Mouse (Mus musculus): ENCODE data around the gene 1700029I15Rik. TPM values are rescaled to one million over a fixed set of nuclear protein-coding genes. Genes with fewer than 3 reads are reported as not detected.

The 1700029I15Rik gene
- polyA plus RNA-seq, 1 experiment from 2014 or later, result 2.5 TPM

- no peak overlapping the region for H3K9ac ChIP-seq (ENCODE audit: low read length)
- 86% methylated on average over 10 of the region's 10 CpGs for WGBS
- H3K4me1 ChIP-seq (replicated peaks; ENCODE audit: control insufficient read depth, insufficient read depth, low read length), result no peaks in the 10 kb centered on the region
- H3K9me3 ChIP-seq (ENCODE audit: control insufficient read depth, low read length), result no peaks in the 10 kb centered on the region
- no peak overlapping the region for H3K4me3 ChIP-seq (ENCODE audit: low read length)
- no peak for ATAC-seq (ENCODE audit: low read depth)
- no peak overlapping the region for H3K27ac ChIP-seq (ENCODE audit: low read length)
- peaks cover 68% of the 10 kb centered on the region for H3K36me3 ChIP-seq (ENCODE audit: control insufficient read depth, insufficient read depth, low read length)
- H3K27me3 ChIP-seq (ENCODE audit: control insufficient read depth, insufficient read depth, low read depth, low read length), result no peaks in the 10 kb centered on the region
- H3K4me2 ChIP-seq (ENCODE audit: low read depth, low read length), result no peak overlapping the region
Measured at GRCm38 (mm10) chr2:92411705-92412104, 29.4 kb downstream of the 1700029I15Rik start.

DNA sequence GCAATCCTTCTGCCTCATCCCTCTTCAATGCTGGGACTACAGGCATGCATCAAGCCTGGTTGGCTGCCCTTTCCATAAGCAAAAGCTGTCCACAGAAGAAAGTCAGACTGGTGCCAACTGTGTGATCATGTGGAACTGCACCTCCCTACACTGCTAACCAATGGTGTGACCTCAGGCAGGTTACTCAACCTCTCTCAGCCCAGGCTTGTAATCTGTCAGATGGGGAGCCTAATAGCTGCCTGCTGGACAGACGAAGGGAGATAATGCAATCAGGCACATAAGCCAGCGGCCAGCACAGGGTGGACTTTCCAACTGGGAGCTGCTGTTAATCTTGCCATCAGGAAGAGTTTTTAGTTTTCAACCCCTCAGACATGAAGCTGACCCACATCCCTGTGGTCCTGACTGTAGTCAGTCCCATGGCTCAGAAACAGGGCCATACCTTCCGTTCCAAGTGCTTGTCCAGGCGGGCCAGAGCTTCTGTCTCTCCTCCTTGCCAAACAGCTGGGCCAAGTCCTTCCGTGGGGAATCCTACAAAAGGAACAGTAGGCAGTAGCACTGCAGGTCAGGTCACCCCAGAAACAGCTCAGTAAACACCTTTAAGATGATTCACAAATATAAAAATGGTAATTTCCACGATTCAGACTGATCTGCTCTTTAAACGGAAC lies 39.5 kb downstream of the 1700029I15Rik start:
- no peak overlapping the region for H3K9ac ChIP-seq (ENCODE audit: low read length)
- H3K36me3 ChIP-seq (ENCODE audit: control insufficient read depth, insufficient read depth, low read length), result peaks cover 34% of the 10 kb centered on the region
- WGBS, result 89% methylated on average over 7 of the region's 7 CpGs
- ATAC-seq (ENCODE audit: low read depth), result no peak
- H3K4me3 ChIP-seq (ENCODE audit: low read length), result no peak overlapping the region
- H3K27ac ChIP-seq (ENCODE audit: low read length), result no peak overlapping the region
- no peak overlapping the region for H3K4me2 ChIP-seq (ENCODE audit: low read depth, low read length)
- H3K27me3 ChIP-seq (ENCODE audit: control insufficient read depth, insufficient read depth, low read depth, low read length), result no peaks in the 10 kb centered on the region
- no peaks in the 10 kb centered on the region for H3K9me3 ChIP-seq (ENCODE audit: control insufficient read depth, low read length)
- peaks cover 36% of the 10 kb centered on the region for H3K4me1 ChIP-seq (replicated peaks; ENCODE audit: control insufficient read depth, insufficient read depth, low read length)

GRCm38 (mm10) chr2:92422388-92423135 lies 40.2 kb downstream of the 1700029I15Rik start:
- no peaks in the 10 kb centered on the region for H3K27me3 ChIP-seq (ENCODE audit: control insufficient read depth, insufficient read depth, low read depth, low read length)
- H3K36me3 ChIP-seq (ENCODE audit: control insufficient read depth, insufficient read depth, low read length), result peaks cover 31% of the 10 kb centered on the region
- H3K4me2 ChIP-seq (ENCODE audit: low read depth, low read length), result no peak overlapping the region
- no peaks in the 10 kb centered on the region for H3K9me3 ChIP-seq (ENCODE audit: control insufficient read depth, low read length)
- no peak overlapping the region for H3K27ac ChIP-seq (ENCODE audit: low read length)
- peaks cover 43% of the 10 kb centered on the region for H3K4me1 ChIP-seq (replicated peaks; ENCODE audit: control insufficient read depth, insufficient read depth, low read length)
- no peak for ATAC-seq (ENCODE audit: low read depth)
- no peak overlapping the region for H3K4me3 ChIP-seq (ENCODE audit: low read length)
- H3K9ac ChIP-seq (ENCODE audit: low read length), result no peak overlapping the region
- WGBS, result 61% methylated on average over 10 of the region's 10 CpGs

GRCm38 (mm10) chr2:92423156-92423555 lies 40.8 kb downstream of the 1700029I15Rik start:
- Histone ChIP-seq H3K9ac (ENCODE audit: low read length) (no peak overlapping the region), H3K9me3 (ENCODE audit: control insufficient read depth, low read length) (no peaks in the 10 kb centered on the region), H3K4me2 (ENCODE audit: low read depth, low read length) (no peak overlapping the region), H3K4me3 (ENCODE audit: low read length) (no peak overlapping the region), H3K27ac (ENCODE audit: low read length) (peak overlapping the region; percentile 86), H3K27me3 (ENCODE audit: control insufficient read depth, insufficient read depth, low read depth, low read length) (no peaks in the 10 kb centered on the region), H3K36me3 (ENCODE audit: control insufficient read depth, insufficient read depth, low read length) (peaks cover 31% of the 10 kb centered on the region), H3K4me1 (replicated peaks; ENCODE audit: control insufficient read depth, insufficient read depth, low read length) (peaks cover 47% of the 10 kb centered on the region)
- no peak for ATAC-seq (ENCODE audit: low read depth)
- 92% methylated on average over 9 of the region's 9 CpGs for WGBS

DNA sequence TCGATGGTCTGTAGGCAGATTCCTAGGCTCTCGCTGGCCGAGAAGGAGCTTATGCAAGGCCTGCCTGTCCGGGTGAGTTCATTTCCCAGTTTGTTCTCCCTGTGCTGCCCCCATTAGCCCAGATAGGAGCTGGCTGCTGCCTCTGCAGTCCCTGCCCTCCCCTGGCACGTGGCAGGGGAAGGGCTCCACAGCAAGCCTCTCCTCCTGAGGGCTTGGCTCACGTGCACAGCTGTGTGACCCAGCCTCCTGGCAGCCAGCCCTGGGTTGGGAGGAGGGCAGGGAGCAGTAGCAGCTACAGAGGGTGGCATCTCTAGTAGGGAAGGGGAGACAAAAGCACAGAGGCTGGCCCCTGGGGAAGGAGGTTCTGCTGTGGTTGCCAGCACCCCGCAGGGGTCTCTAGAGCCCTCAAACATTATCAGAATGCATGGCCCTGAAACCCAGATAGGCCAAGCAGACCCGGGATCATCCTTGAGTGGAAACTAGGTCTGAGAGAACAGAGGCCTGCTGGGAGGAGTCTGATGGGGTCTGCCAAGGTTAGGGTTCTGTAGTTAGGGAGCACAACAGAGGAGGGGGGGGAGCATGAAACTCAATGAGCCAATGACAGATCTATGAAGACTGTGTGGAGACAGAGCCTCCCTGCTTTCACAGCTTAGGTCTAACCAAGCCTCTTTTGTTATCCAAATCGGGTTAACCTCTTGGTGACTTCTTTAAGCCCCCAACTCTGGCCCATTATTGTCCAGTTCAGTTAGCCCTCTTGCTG lies 41.5 kb downstream of the 1700029I15Rik start:
- ATAC-seq (ENCODE audit: low read depth), result peak; percentile 78

GRCm38 (mm10) chr2:92424462-92425308 lies 42.3 kb downstream of the 1700029I15Rik start:
- H3K36me3 ChIP-seq (ENCODE audit: control insufficient read depth, insufficient read depth, low read length), result peaks cover 23% of the 10 kb centered on the region
- H3K27me3 ChIP-seq (ENCODE audit: control insufficient read depth, insufficient read depth, low read depth, low read length), result no peaks in the 10 kb centered on the region
- H3K4me3 ChIP-seq (ENCODE audit: low read length), result no peak overlapping the region
- peak overlapping the region; percentile 39; the same call in 1 of the 2 replicates for H3K9ac ChIP-seq (ENCODE audit: low read length)
- peak overlapping the region; percentile 86 for H3K27ac ChIP-seq (ENCODE audit: low read length)
- WGBS, result 59% methylated on average over 9 of the region's 9 CpGs
- peak overlapping the region; percentile 25 for H3K4me2 ChIP-seq (ENCODE audit: low read depth, low read length)
- H3K4me1 ChIP-seq (replicated peaks; ENCODE audit: control insufficient read depth, insufficient read depth, low read length), result peaks cover 61% of the 10 kb centered on the region
- ATAC-seq (ENCODE audit: low read depth), result peak; percentile 67
- H3K9me3 ChIP-seq (ENCODE audit: control insufficient read depth, low read length), result no peaks in the 10 kb centered on the region

More for the DNA sequence above, 41.5 kb downstream of the 1700029I15Rik start:
- Histone ChIP-seq H3K4me3 (ENCODE audit: low read length) (no peak overlapping the region), H3K36me3 (ENCODE audit: control insufficient read depth, insufficient read depth, low read length) (peaks cover 25% of the 10 kb centered on the region), H3K4me2 (ENCODE audit: low read depth, low read length) (no peak overlapping the region), H3K4me1 (replicated peaks; ENCODE audit: control insufficient read depth, insufficient read depth, low read length) (peaks cover 54% of the 10 kb centered on the region), H3K9me3 (ENCODE audit: control insufficient read depth, low read length) (no peaks in the 10 kb centered on the region), H3K27me3 (ENCODE audit: control insufficient read depth, insufficient read depth, low read depth, low read length) (no peaks in the 10 kb centered on the region), H3K9ac (ENCODE audit: low read length) (peak overlapping the region; percentile 8), H3K27ac (ENCODE audit: low read length) (peak overlapping the region; percentile 86)
- 55% methylated on average over 9 of the region's 9 CpGs for WGBS

- H3K27ac ChIP-seq (ENCODE audit: low read length), result peak overlapping the region; percentile 70
Measured at GRCm38 (mm10) chr2:92425366-92425765, 43.0 kb downstream of the 1700029I15Rik start.

GRCm38 (mm10) chr2:92426426-92426825 lies 44.1 kb downstream of the 1700029I15Rik start:
- H3K27me3 ChIP-seq (ENCODE audit: control insufficient read depth, insufficient read depth, low read depth, low read length), result no peaks in the 10 kb centered on the region
- no peak overlapping the region; the same call in 1 of the 2 replicates for H3K9ac ChIP-seq (ENCODE audit: low read length)
- peaks cover 77% of the 10 kb centered on the region for H3K4me1 ChIP-seq (replicated peaks; ENCODE audit: control insufficient read depth, insufficient read depth, low read length)
- no peak overlapping the region for H3K4me2 ChIP-seq (ENCODE audit: low read depth, low read length)
- H3K9me3 ChIP-seq (ENCODE audit: control insufficient read depth, low read length), result no peaks in the 10 kb centered on the region
- H3K36me3 ChIP-seq (ENCODE audit: control insufficient read depth, insufficient read depth, low read length), result peaks cover 13% of the 10 kb centered on the region
- 52% methylated on average over 3 of the region's 3 CpGs for WGBS
- peak overlapping the region; percentile 69; the same call in 1 of the 2 replicates for H3K27ac ChIP-seq (ENCODE audit: low read length)
- no peak overlapping the region for H3K4me3 ChIP-seq (ENCODE audit: low read length)
- no peak for ATAC-seq (ENCODE audit: low read depth)

More at GRCm38 (mm10) chr2:92425366-92425765, 43.0 kb downstream of the 1700029I15Rik start:
- no peak overlapping the region for H3K9ac ChIP-seq (ENCODE audit: low read length)
- peaks cover 67% of the 10 kb centered on the region for H3K4me1 ChIP-seq (replicated peaks; ENCODE audit: control insufficient read depth, insufficient read depth, low read length)
- WGBS, result 62% methylated on average over 4 of the region's 4 CpGs
- no peaks in the 10 kb centered on the region for H3K9me3 ChIP-seq (ENCODE audit: control insufficient read depth, low read length)
- H3K36me3 ChIP-seq (ENCODE audit: control insufficient read depth, insufficient read depth, low read length), result peaks cover 18% of the 10 kb centered on the region
- no peak for ATAC-seq (ENCODE audit: low read depth)
- no peak overlapping the region for H3K4me3 ChIP-seq (ENCODE audit: low read length)
- no peaks in the 10 kb centered on the region for H3K27me3 ChIP-seq (ENCODE audit: control insufficient read depth, insufficient read depth, low read depth, low read length)
- H3K4me2 ChIP-seq (ENCODE audit: low read depth, low read length), result peak overlapping the region; percentile 34
